Mouse (Mus musculus) forebrain, postnatal 0 days (tissue): Measurements from ENCODE around the gene Astl. TPM values are rescaled to one million over a fixed set of nuclear protein-coding genes. Genes with fewer than 3 reads are reported as not detected.
A peak's percentile ranks its signal among the peaks of the same experiment; 100 is the strongest.

Experiments
- ATAC-seq: fragments of 200-750 bp; cut with Nextera tagmentation; 2 replicates; pipeline ENCODE4 v1.8.0; 2017; ENCODE audit warnings: mild to moderate bottlenecking, moderate library complexity
- DNase-seq: peaks from one replicate; pipeline ENCODE4 v3.0.0-alpha.2; 2015
- H3K27ac ChIP-seq: fragments of 300-500 bp; sonication (generic); 2 replicates; pipeline ENCODE4 v1.5.1; 2014; ENCODE audit warnings: low read depth, mild to moderate bottlenecking, antibody characterized with exemption, low read length, moderate library complexity, mixed read lengths
- H3K27me3 ChIP-seq: fragments of 300-500 bp; sonication (generic); 2 replicates; pipeline ENCODE4 v1.6.1; 2014; ENCODE audit warnings: mild to moderate bottlenecking, low read length, mixed read lengths; ENCODE audit not compliant: insufficient read depth
- H3K36me3 ChIP-seq: fragments of 300-500 bp; sonication (generic); 2 replicates; pipeline ENCODE4 v1.6.1; 2014; ENCODE audit warnings: mild to moderate bottlenecking, moderate library complexity; ENCODE audit not compliant: insufficient read depth
- H3K4me1 ChIP-seq: fragments of 300-500 bp; sonication (generic); 2 replicates; pipeline ENCODE4 v1.6.1; 2014; ENCODE audit warnings: antibody characterized with exemption; ENCODE audit not compliant: insufficient read depth
- H3K4me2 ChIP-seq: fragments of 300-500 bp; sonication (generic); 2 replicates; pipeline ENCODE4 v1.6.1; 2014; ENCODE audit warnings: low read depth, mild to moderate bottlenecking, moderate library complexity
- H3K4me3 ChIP-seq: fragments of 300-500 bp; sonication (generic); 2 replicates; pipeline ENCODE4 v1.5.1; 2014; ENCODE audit warnings: low read depth, low read length, mixed read lengths
- H3K9ac ChIP-seq: fragments of 300-500 bp; sonication (generic); 2 replicates; pipeline ENCODE4 v1.6.1; 2014; ENCODE audit warnings: mild to moderate bottlenecking
- H3K9me3 ChIP-seq: fragments of 300-500 bp; sonication (generic); 2 replicates; pipeline ENCODE4 v1.6.1; 2016; ENCODE audit warnings: low read length
- CTCF ChIP-seq: sonication (generic); IDR thresholded peaks from 2 replicates; pipeline ENCODE4 v1.5.1; 2016; ENCODE audit warnings: antibody characterized with exemption, control low read depth, low read depth
- WGBS: fragments of 180-500 bp; shearing (Covaris S2); extraction: QIAGEN DNeasy Blood & Tissue Kit; methylation state at CpG from one replicate; pipeline ENCODE4 v1.1.7; 2014; 5-methylcytosine and 5-hydroxymethylcytosine counted together
- polyA plus RNA-seq: library from polyadenylated mRNA; unstranded; fragments of >200 nt; fragmentation: Nextera tagmentation; extraction: Ambion mirVana; gene quantifications from 2 replicates; pipeline ENCODE4 v1.2.1, GENCODE M21; 2015
- total RNA-seq: library from RNA; depleted of rRNA; stranded (reverse); fragments of >200 nt; gene quantifications from 2 replicates; pipeline ENCODE4 v1.2.3, GENCODE M21; 2014

Astl gene
- total and polyA plus RNA-seq, 2 experiments from 2014 or later = not detected

- H3K27ac ChIP-seq = no peak overlapping the region
- 87% methylated on average over 3 of the region's 3 CpGs for WGBS
- H3K4me2 ChIP-seq = no peak overlapping the region
- DNase-seq = no peak
- ATAC-seq = no peak
- no peak overlapping the region for H3K4me3 ChIP-seq
- TF ChIP-seq CTCF = no peak
- no peaks in the 10 kb centered on the region for H3K36me3 ChIP-seq
- H3K4me1 ChIP-seq = 0 out of 2 replicates have a peak, but pooled peaks cover 10% of the 10 kb centered on the region
- no peak overlapping the region for H3K9ac ChIP-seq
- H3K27me3 ChIP-seq = no peaks in the 10 kb centered on the region
- H3K9me3 ChIP-seq = no peaks in the 10 kb centered on the region
Observed at GRCm38 (mm10) chr2:127374131-127374530, 35.7 kb downstream of the Astl start.

- Histone ChIP-seq H3K4me1 (0 out of 2 replicates have a peak, but pooled peaks cover 10% of the 10 kb centered on the region), H3K36me3 (no peaks in the 10 kb centered on the region), H3K27ac (no peak overlapping the region), H3K9ac (no peak overlapping the region), H3K9me3 (no peaks in the 10 kb centered on the region), H3K4me3 (no peak overlapping the region), H3K27me3 (no peaks in the 10 kb centered on the region), H3K4me2 (no peak overlapping the region)
- no peak for ATAC-seq
- WGBS = 92% methylated on average over 3 of the region's 3 CpGs
- no peak for TF ChIP-seq CTCF
- no peak for DNase-seq
Observed at GRCm38 (mm10) chr2:127375087-127375486, 36.6 kb downstream of the Astl start.

GRCm38 (mm10) chr2:127375759-127376341, 37.4 kb downstream of the Astl start:
- Histone ChIP-seq H3K27me3 (no peaks in the 10 kb centered on the region), H3K4me1 (0 out of 2 replicates have a peak, but pooled peaks cover 10% of the 10 kb centered on the region), H3K4me3 (no peak overlapping the region), H3K27ac (no peak overlapping the region), H3K9me3 (no peaks in the 10 kb centered on the region), H3K9ac (no peak overlapping the region), H3K4me2 (no peak overlapping the region), H3K36me3 (no peaks in the 10 kb centered on the region)
- TF ChIP-seq CTCF = peak; percentile 49
- ATAC-seq (no peak), DNase-seq (no peak)
- WGBS = 41% methylated on average over 7 of the region's 7 CpGs

DNA sequence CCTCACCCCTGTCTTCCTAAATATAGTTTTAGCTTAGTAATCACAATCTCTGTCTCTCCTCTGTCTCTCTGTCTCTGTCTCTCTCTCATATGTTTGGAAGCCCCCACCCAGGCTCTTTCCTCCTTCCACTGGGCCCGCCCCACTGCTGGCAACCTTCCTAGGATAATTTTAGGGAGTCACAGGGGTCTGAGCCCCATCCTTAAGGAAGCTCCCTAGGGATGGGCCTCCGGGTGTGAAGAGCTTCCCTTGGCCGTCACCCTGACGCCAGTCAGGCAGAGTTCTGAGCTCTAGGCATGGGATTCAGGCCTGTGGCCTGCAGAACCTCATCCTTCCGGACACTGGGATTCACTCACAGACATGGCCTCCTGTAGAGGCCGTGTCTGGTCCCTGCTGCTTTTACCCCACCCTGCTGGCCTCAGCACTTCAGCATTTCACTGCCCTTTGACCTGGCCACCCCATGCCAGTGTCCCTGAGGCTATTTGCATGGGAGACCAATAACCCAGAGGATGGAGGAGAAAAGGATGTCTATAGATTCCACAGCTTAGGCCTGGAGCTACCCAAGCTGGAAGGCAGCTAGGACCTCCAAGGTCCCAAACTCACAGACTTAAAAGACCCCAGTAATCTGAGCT, 38.1 kb downstream of the Astl start:
- Histone ChIP-seq H3K9me3 (no peaks in the 10 kb centered on the region), H3K9ac (no peak overlapping the region), H3K36me3 (no peaks in the 10 kb centered on the region), H3K27me3 (no peaks in the 10 kb centered on the region), H3K27ac (no peak overlapping the region), H3K4me1 (0 out of 2 replicates have a peak, but pooled peaks cover 10% of the 10 kb centered on the region), H3K4me3 (no peak overlapping the region), H3K4me2 (no peak overlapping the region)
- no peak for ATAC-seq
- DNase-seq = no peak
- no peak for TF ChIP-seq CTCF
- WGBS = 84% methylated on average over 6 of the region's 6 CpGs

- H3K36me3 ChIP-seq = no peaks in the 10 kb centered on the region
- H3K4me2 ChIP-seq = no peak overlapping the region
- 0 out of 2 replicates have a peak, but pooled peaks cover 10% of the 10 kb centered on the region for H3K4me1 ChIP-seq
- no peaks in the 10 kb centered on the region for H3K9me3 ChIP-seq
- no peak overlapping the region for H3K9ac ChIP-seq
- ATAC-seq (peak; percentile 85), DNase-seq (peak; percentile 40)
- H3K27ac ChIP-seq = no peak overlapping the region
- H3K4me3 ChIP-seq = no peak overlapping the region
- no peak for TF ChIP-seq CTCF
- no peaks in the 10 kb centered on the region for H3K27me3 ChIP-seq
- WGBS = 54% methylated on average over 7 of the region's 7 CpGs
Observed at GRCm38 (mm10) chr2:127377942-127378610, 39.6 kb downstream of the Astl start.

DNA sequence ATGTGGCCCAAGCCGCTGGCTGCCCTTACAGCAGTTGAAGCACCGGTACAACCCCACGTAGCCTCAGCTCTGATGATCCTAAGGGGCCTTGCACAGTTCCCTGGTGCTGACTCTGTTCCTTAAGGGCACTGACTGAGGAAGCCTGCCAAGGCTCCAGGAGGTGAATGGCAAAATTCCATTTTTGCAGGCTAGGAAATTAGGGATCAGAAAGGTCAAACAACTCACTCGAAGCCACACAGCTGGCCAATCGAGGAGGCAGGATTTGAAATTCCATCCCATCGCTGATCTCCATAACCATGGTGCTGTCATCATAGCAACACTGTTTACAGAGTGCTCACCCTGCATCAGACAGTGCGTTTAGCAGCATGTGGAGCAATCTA, 40.2 kb downstream of the Astl start:
- Histone ChIP-seq H3K4me1 (0 out of 2 replicates have a peak, but pooled peaks cover 10% of the 10 kb centered on the region), H3K36me3 (no peaks in the 10 kb centered on the region), H3K27ac (no peak overlapping the region), H3K4me3 (no peak overlapping the region), H3K9ac (no peak overlapping the region), H3K4me2 (no peak overlapping the region), H3K9me3 (no peaks in the 10 kb centered on the region), H3K27me3 (no peaks in the 10 kb centered on the region)
- no peak for TF ChIP-seq CTCF
- no peak for DNase-seq
- 71% methylated on average over 7 of the region's 7 CpGs for WGBS
- no peak for ATAC-seq

DNA sequence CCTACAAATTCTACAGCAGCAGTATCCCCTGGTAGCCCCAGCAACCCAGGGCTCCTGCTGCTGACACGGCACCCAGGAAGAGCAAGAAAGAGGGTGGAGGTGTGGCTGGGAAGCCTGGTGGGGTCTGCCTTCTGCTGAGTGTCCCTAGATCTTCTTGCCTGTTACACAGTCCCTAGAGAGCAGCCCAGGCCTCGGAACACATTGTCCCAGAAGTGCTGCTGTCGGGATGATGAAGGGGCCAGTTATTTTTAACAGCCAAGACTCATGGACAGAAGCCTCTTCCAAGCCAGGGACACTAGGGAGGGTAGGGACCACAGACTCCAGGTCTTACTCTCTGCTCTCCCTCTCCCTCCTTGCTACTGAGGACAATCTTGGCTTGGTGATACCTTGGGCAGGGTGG, 40.8 kb downstream of the Astl start:
- Histone ChIP-seq H3K36me3 (no peaks in the 10 kb centered on the region), H3K9me3 (no peaks in the 10 kb centered on the region), H3K4me2 (no peak overlapping the region), H3K4me1 (0 out of 2 replicates have a peak, but pooled peaks cover 10% of the 10 kb centered on the region), H3K4me3 (no peak overlapping the region), H3K27me3 (no peaks in the 10 kb centered on the region), H3K27ac (no peak overlapping the region), H3K9ac (no peak overlapping the region)
- WGBS = 74% methylated on average over 3 of the region's 3 CpGs
- DNase-seq = no peak
- no peak for TF ChIP-seq CTCF
- no peak for ATAC-seq
